Mouse (Mus musculus): ENCODE data around the gene Nck2. TPM values are rescaled to one million over a fixed set of nuclear protein-coding genes. Genes with fewer than 3 reads are reported as not detected.

Nck2 gene
- polyA plus RNA-seq, 1 experiment from 2014 or later: 43.0 TPM

- no peak overlapping the region for H3K4me3 ChIP-seq (replicated peaks; ENCODE audit: low read depth, low read length)
- no peak for TF ChIP-seq CTCF (IDR thresholded peaks at IDR 0.05; ENCODE audit: low read depth)
- H3K27ac ChIP-seq: peak overlapping the region; percentile 43
- H3K9me3 ChIP-seq (replicated peaks; ENCODE audit: low read length): no peaks in the 10 kb centered on the region
- peaks cover 19% of the 10 kb centered on the region for H3K4me1 ChIP-seq (replicated peaks; ENCODE audit: insufficient read depth, low read length)
- DNase-seq (ENCODE audit: low spot score) (peak; percentile 31), ATAC-seq (replicated peaks; ENCODE audit: low FRiP score, low read depth) (peak; percentile 69)
- H3K9ac ChIP-seq (ENCODE audit: low read depth, low read length): no peak overlapping the region
- H3K4me2 ChIP-seq (ENCODE audit: low read length): no peak overlapping the region
- WGBS: 28% methylated on average over 10 of the region's 10 CpGs
- H3K36me3 ChIP-seq (ENCODE audit: insufficient read depth, low read length): no peaks in the 10 kb centered on the region
- no peaks in the 10 kb centered on the region for H3K27me3 ChIP-seq (ENCODE audit: insufficient read depth, low read length)
Observed at GRCm38 (mm10) chr1:43501920-43502791, 57.8 kb downstream of the Nck2 start.

GRCm38 (mm10) chr1:43502792-43503146 lies 58.4 kb downstream of the Nck2 start:
- Histone ChIP-seq H3K4me1 (replicated peaks; ENCODE audit: insufficient read depth, low read length) (peaks cover 19% of the 10 kb centered on the region), H3K27ac (no peak overlapping the region), H3K9ac (ENCODE audit: low read depth, low read length) (no peak overlapping the region), H3K4me3 (replicated peaks; ENCODE audit: low read depth, low read length) (no peak overlapping the region), H3K27me3 (ENCODE audit: insufficient read depth, low read length) (no peaks in the 10 kb centered on the region), H3K36me3 (ENCODE audit: insufficient read depth, low read length) (no peaks in the 10 kb centered on the region), H3K9me3 (replicated peaks; ENCODE audit: low read length) (no peaks in the 10 kb centered on the region), H3K4me2 (ENCODE audit: low read length) (no peak overlapping the region)
- WGBS: 37% methylated on average over 8 of the region's 8 CpGs
- DNase-seq (ENCODE audit: low spot score) (no peak), ATAC-seq (replicated peaks; ENCODE audit: low FRiP score, low read depth) (no peak)
- no peak for TF ChIP-seq CTCF (IDR thresholded peaks at IDR 0.05; ENCODE audit: low read depth)

GRCm38 (mm10) chr1:43503261-43503660 lies 58.9 kb downstream of the Nck2 start:
- Histone ChIP-seq H3K36me3 (ENCODE audit: insufficient read depth, low read length) (no peaks in the 10 kb centered on the region), H3K4me3 (replicated peaks; ENCODE audit: low read depth, low read length) (no peak overlapping the region), H3K27me3 (ENCODE audit: insufficient read depth, low read length) (no peaks in the 10 kb centered on the region), H3K4me2 (ENCODE audit: low read length) (no peak overlapping the region), H3K9me3 (replicated peaks; ENCODE audit: low read length) (no peaks in the 10 kb centered on the region), H3K27ac (no peak overlapping the region), H3K4me1 (replicated peaks; ENCODE audit: insufficient read depth, low read length) (peaks cover 19% of the 10 kb centered on the region), H3K9ac (ENCODE audit: low read depth, low read length) (no peak overlapping the region)
- DNase-seq (ENCODE audit: low spot score): no peak
- no peak for TF ChIP-seq CTCF (IDR thresholded peaks at IDR 0.05; ENCODE audit: low read depth)
- no peak for ATAC-seq (replicated peaks; ENCODE audit: low FRiP score, low read depth)
- WGBS: 87% methylated on average over 2 of the region's 2 CpGs

GRCm38 (mm10) chr1:43503676-43504075 lies 59.3 kb downstream of the Nck2 start:
- no peak for ATAC-seq (replicated peaks; ENCODE audit: low FRiP score, low read depth)
- H3K27ac ChIP-seq: no peak overlapping the region
- no peak overlapping the region for H3K4me2 ChIP-seq (ENCODE audit: low read length)
- H3K9ac ChIP-seq (ENCODE audit: low read depth, low read length): no peak overlapping the region
- no peak for DNase-seq (ENCODE audit: low spot score)
- no peaks in the 10 kb centered on the region for H3K36me3 ChIP-seq (ENCODE audit: insufficient read depth, low read length)
- peaks cover 19% of the 10 kb centered on the region for H3K4me1 ChIP-seq (replicated peaks; ENCODE audit: insufficient read depth, low read length)
- WGBS: 78% methylated on average over 6 of the region's 6 CpGs
- no peaks in the 10 kb centered on the region for H3K9me3 ChIP-seq (replicated peaks; ENCODE audit: low read length)
- H3K27me3 ChIP-seq (ENCODE audit: insufficient read depth, low read length): no peaks in the 10 kb centered on the region
- no peak for TF ChIP-seq CTCF (IDR thresholded peaks at IDR 0.05; ENCODE audit: low read depth)
- no peak overlapping the region for H3K4me3 ChIP-seq (replicated peaks; ENCODE audit: low read depth, low read length)

- ATAC-seq (replicated peaks; ENCODE audit: low FRiP score, low read depth): no peak
Observed at GRCm38 (mm10) chr1:43504235-43504634, 59.9 kb downstream of the Nck2 start.

GRCm38 (mm10) chr1:43506638-43507037 lies 62.3 kb downstream of the Nck2 start:
- Histone ChIP-seq H3K4me2 (ENCODE audit: low read length) (no peak overlapping the region), H3K4me1 (replicated peaks; ENCODE audit: insufficient read depth, low read length) (peaks cover 16% of the 10 kb centered on the region), H3K9ac (ENCODE audit: low read depth, low read length) (no peak overlapping the region), H3K27ac (no peak overlapping the region), H3K36me3 (ENCODE audit: insufficient read depth, low read length) (0 out of 2 replicates have a peak, but pooled peaks cover under 1% of the 10 kb centered on the region), H3K4me3 (replicated peaks; ENCODE audit: low read depth, low read length) (no peak overlapping the region), H3K27me3 (ENCODE audit: insufficient read depth, low read length) (no peaks in the 10 kb centered on the region), H3K9me3 (replicated peaks; ENCODE audit: low read length) (no peaks in the 10 kb centered on the region)
- ATAC-seq (replicated peaks; ENCODE audit: low FRiP score, low read depth): no peak
- 68% methylated on average over 3 of the region's 3 CpGs for WGBS
- no peak for TF ChIP-seq CTCF (IDR thresholded peaks at IDR 0.05; ENCODE audit: low read depth)
- no peak for DNase-seq (ENCODE audit: low spot score)

More at GRCm38 (mm10) chr1:43504235-43504634, 59.9 kb downstream of the Nck2 start:
- Histone ChIP-seq H3K4me2 (ENCODE audit: low read length) (no peak overlapping the region), H3K9ac (ENCODE audit: low read depth, low read length) (no peak overlapping the region), H3K4me1 (replicated peaks; ENCODE audit: insufficient read depth, low read length) (peaks cover 19% of the 10 kb centered on the region), H3K27ac (no peak overlapping the region), H3K4me3 (replicated peaks; ENCODE audit: low read depth, low read length) (no peak overlapping the region), H3K27me3 (ENCODE audit: insufficient read depth, low read length) (no peaks in the 10 kb centered on the region), H3K36me3 (ENCODE audit: insufficient read depth, low read length) (no peaks in the 10 kb centered on the region), H3K9me3 (replicated peaks; ENCODE audit: low read length) (no peaks in the 10 kb centered on the region)
- 58% methylated on average over 4 of the region's 4 CpGs for WGBS
- no peak for DNase-seq (ENCODE audit: low spot score)
- TF ChIP-seq CTCF (IDR thresholded peaks at IDR 0.05; ENCODE audit: low read depth): no peak

Data from kidney, postnatal 0 days (tissue).